ENCODE assay signal across 8 mouse cellular contexts in genomic region chr10:49788381-49788906, GRCm38 (mm10). TPM values are rescaled to one million over a fixed set of nuclear protein-coding genes. Genes with fewer than 3 reads are reported as not detected.
DNase-seq lines count a peak whose midpoint lies in the region; ATAC-seq and TF ChIP-seq lines count a peak whose summit lies in the region.

Grik2 (minus strand) TSS chr10:49788766.

- H3K4me2 ChIP-seq in liver, embryonic 14.5 days (ENCODE audit: low read depth): peak within 1 kb of the TSS; percentile 43

- no peak within 1 kb of the TSS for H3K27ac ChIP-seq in heart, adult 2 months
- H3K27ac ChIP-seq in liver, embryonic 14.5 days: no peak within 1 kb of the TSS

- TF ChIP-seq EP300 in heart, adult 2 months (IDR thresholded peaks at IDR 0.05; ENCODE audit: insufficient read depth, low read depth, low read length): no peak
- no peak for TF ChIP-seq EP300 in liver, embryonic 14.5 days (IDR thresholded peaks at IDR 0.05; ENCODE audit: low read depth)

- DNase-seq in embryo, embryonic 10 days (ENCODE audit: low spot score): peak; percentile 82
- peak; percentile 30 to 60 for DNase-seq in heart, adult 2 months
- peak; percentile 54 for DNase-seq in kidney, postnatal 10 days
- DNase-seq in liver, embryonic 14.5 days (ENCODE audit: low read depth in 3 of 3, low spot score in 3 of 3): no peak
- peak; percentile 88 for DNase-seq in retina, postnatal 1 day
- DNase-seq in spleen, postnatal 36 days (ENCODE audit: low spot score in 2 of 2): no peak

- ATAC-seq in megakaryocyte, adult 5-6 weeks (ENCODE audit: poor library complexity, severe bottlenecking): no peak
- no peak for ATAC-seq in liver, embryonic 14.5 days (ENCODE audit: insufficient read depth)

- peaks cover under 1% of the 10 kb centered on the region; the same call in 1 of the 2 replicates for H3K9me3 ChIP-seq in megakaryocyte, embryonic 14.5 days
- no peaks in the 10 kb centered on the region for H3K9me3 ChIP-seq in liver, embryonic 14.5 days (ENCODE audit: control insufficient read depth, low read length)

- no peaks in the 10 kb centered on the region for H3K36me3 ChIP-seq in megakaryocyte, embryonic 14.5 days (replicated peaks; ENCODE audit: low read length)
- H3K36me3 ChIP-seq in heart, adult 2 months (ENCODE audit: control insufficient read depth, insufficient read depth, low read length): no peaks in the 10 kb centered on the region
- H3K36me3 ChIP-seq in liver, embryonic 14.5 days (replicated peaks; ENCODE audit: control insufficient read depth, insufficient read depth, low read depth): no peaks in the 10 kb centered on the region

- WGBS in heart, adult 2 months: under 1% methylated on average over 41 of the region's 41 CpGs
- WGBS in liver, embryonic 14.5 days (ENCODE audit: insufficient replicate concordance): 1% methylated on average over 40 of the region's 41 CpGs

- H3K4me1 ChIP-seq in megakaryocyte, embryonic 14.5 days: peaks cover 9% of the 10 kb centered on the region
- H3K4me1 ChIP-seq in heart, adult 2 months (ENCODE audit: control insufficient read depth, insufficient read depth, low read length): no peaks in the 10 kb centered on the region; the same call in 1 of the 2 replicates
- H3K4me1 ChIP-seq in liver, embryonic 14.5 days (replicated peaks; ENCODE audit: control insufficient read depth in 2 of 2, insufficient read depth in 2 of 2, low read length in 1 of 2): no peaks in the 10 kb centered on the region

- peak; percentile 39 for TF ChIP-seq CTCF in heart, adult 2 months (IDR thresholded peaks at IDR 0.05)
- no peak for TF ChIP-seq CTCF in liver, embryonic 14.5 days (IDR thresholded peaks at IDR 0.05; ENCODE audit: low read depth)

- peaks cover 18% of the 10 kb centered on the region for H3K27me3 ChIP-seq in megakaryocyte, embryonic 14.5 days (replicated peaks)
- peaks cover 2% of the 10 kb centered on the region; the same call in 1 of the 2 replicates for H3K27me3 ChIP-seq in heart, adult 2 months (ENCODE audit: control insufficient read depth, insufficient read depth, low read length)
- peaks cover 3% of the 10 kb centered on the region for H3K27me3 ChIP-seq in liver, embryonic 14.5 days (ENCODE audit: control insufficient read depth, insufficient read depth, low read length)

- no peak within 1 kb of the TSS for H3K9ac ChIP-seq in heart, adult 2 months (ENCODE audit: low read depth, low read length)
- no peak within 1 kb of the TSS for H3K9ac ChIP-seq in liver, embryonic 14.5 days (replicated peaks)

- H3K4me3 ChIP-seq in megakaryocyte, embryonic 14.5 days (replicated peaks): peak within 1 kb of the TSS; percentile 84
- peak within 1 kb of the TSS; percentile 27 for H3K4me3 ChIP-seq in heart, adult 2 months
- peak within 1 kb of the TSS; percentile 16 to 19; a peak in 2 of 4 replicates for H3K4me3 ChIP-seq in liver, embryonic 14.5 days (ENCODE audit: insufficient read depth in 1 of 2, low read depth in 2 of 2, low read length in 2 of 2)

- TF ChIP-seq POLR2A in heart, adult 2 months (IDR thresholded peaks at IDR 0.05; ENCODE audit: insufficient read depth, low read depth, low read length): no peak

- intact Hi-C loops in heart, adult 2 months (cut with DNase I): no loop called here

- H3K79me2 ChIP-seq in heart, adult 2 months (replicated peaks; ENCODE audit: control insufficient read depth, insufficient read depth, low read length): no peaks in the 10 kb centered on the region

RNA-seq across cellular contexts. Expression of gene Grik2, which starts in this region (rescaled TPM):
- polyA plus RNA-seq in megakaryocyte, embryonic 14.5 days (2012; ENCODE audit: insufficient read depth, low replicate concordance): not detected in 2 replicates
- not detected in 2 replicates for total RNA-seq in megakaryocyte, adult 5-6 weeks (2015)
- not detected in 2 replicates for total RNA-seq in megakaryocyte, adult 5-6 weeks (2017)
- total RNA-seq in heart, adult 2 months (2021): under 1 TPM; 0.18 to 0.66 TPM
- polyA plus RNA-seq in heart, adult 2 months (2012; rRNA removed): 0.47 and 0.64 TPM in 2 replicates
- 0.03 and 0.08 TPM in 2 replicates for polyA plus RNA-seq in liver, embryonic 14.5 days (2012; rRNA removed)
- not detected in 2 replicates for polyA plus RNA-seq in liver, embryonic 14.5 days (2014; fragmentation: Nextera tagmentation; extraction: Ambion mirVana)

Comparison
In these comparisons a context has a peak if more than half of its experiments do, and no peak if none do; other contexts are left out.
1. Peak in DNase-seq and H3K4me3 ChIP-seq in heart, adult 2 months; RNA of the gene not detected or under 1 TPM.
2. H3K4me3 ChIP-seq: peak in every context shown above with its lines; median percentile 84 in megakaryocyte, embryonic 14.5 days; 27 in heart, adult 2 months; 18 in liver, embryonic 14.5 days.
3. DNase-seq: peak in embryo, embryonic 10 days (single experiment), kidney, postnatal 10 days (single experiment) and retina, postnatal 1 day (single experiment); none in liver, embryonic 14.5 days (0 of 3) and spleen, postnatal 36 days (0 of 2).